Mouse (Mus musculus): ENCODE measurements around the gene Tcirg1.

DNA sequence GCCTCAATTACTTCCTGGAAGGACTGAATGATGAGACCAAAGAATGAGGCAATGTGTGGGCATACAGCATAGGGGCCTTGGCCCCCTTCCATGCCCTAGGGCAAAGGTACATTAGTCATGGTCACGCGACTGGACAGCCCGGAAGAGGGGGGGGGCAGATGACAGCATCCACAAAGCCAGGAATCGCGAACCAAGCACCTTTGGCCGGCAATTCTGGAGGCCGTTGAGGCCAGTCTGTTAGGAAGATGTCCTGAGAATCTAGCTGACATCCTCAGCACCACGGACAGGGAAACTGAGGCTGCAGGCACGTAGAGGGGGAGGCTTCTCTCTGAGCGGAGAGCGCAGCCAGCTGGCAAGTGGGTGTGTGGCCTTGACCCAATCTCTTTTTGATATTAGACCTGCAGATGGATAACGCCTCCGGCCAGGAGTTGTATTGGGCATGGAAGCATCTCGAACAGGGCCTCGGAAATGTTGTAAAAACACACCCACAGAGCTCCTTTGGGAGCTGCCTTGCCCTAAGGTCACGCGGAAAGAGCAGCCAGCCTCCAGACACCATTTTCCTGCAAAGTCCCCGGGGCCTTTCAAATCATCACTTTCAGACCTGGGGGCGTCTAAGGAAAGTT is 56.0 kb downstream of the Tcirg1 start:
- TF ChIP-seq POLR2A (IDR thresholded peaks at IDR 0.05; ENCODE audit: extremely low read depth, insufficient read depth, low read length) (no peak), CTCF (IDR thresholded peaks at IDR 0.05; ENCODE audit: extremely low read depth, insufficient read depth, low read length) (no peak)
